Mouse (Mus musculus) adrenal gland, postnatal 4 days (tissue): ENCODE data around the gene Cdk11b. TPM values are rescaled to one million over a fixed set of nuclear protein-coding genes. Genes with fewer than 3 reads are reported as not detected.
A peak's percentile ranks its signal among the peaks of the same experiment; 100 is the strongest.
"Not testable (repeated sequence)": the region's sequence is repeated elsewhere in the genome, so short reads cannot be mapped to it uniquely, and the experiment has no call there.

Source experiments
- DNase-seq, 2 experiments: peaks; one replicate each; pipeline ENCODE4 v3.0.0; 2021 to 2022; ENCODE audit warnings: low spot score in 2 of 2, mixed read lengths in 2 of 2
- total RNA-seq, 2 experiments: library from RNA; stranded (reverse); gene quantifications; 2 replicates each; pipeline ENCODE4 v1.2.3; 2021

Gene Cdk11b
- total RNA-seq, 2 experiments from 2014 or later = 53.8 to 55.0 TPM

DNA sequence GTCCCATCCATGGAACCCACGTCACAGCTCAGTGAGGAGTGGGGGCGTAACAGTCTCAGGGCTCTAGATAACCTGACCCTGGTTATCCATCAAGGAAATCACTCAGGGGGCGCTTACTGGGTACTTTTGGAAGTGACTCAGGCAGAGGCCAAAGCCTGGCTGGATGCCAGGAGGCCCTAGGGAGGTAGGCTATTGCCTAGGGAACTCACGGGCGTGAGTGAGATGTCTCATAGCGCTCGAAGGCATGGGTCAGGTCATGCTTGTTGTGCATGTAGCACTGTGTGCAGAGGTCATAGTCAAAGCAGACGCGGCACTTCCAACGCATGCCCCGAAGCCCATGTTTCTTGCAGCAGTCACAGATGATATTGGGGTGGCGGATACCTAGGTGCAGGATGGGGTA lies 36.0 kb downstream of the Cdk11b start:
- no peak for DNase-seq

DNA sequence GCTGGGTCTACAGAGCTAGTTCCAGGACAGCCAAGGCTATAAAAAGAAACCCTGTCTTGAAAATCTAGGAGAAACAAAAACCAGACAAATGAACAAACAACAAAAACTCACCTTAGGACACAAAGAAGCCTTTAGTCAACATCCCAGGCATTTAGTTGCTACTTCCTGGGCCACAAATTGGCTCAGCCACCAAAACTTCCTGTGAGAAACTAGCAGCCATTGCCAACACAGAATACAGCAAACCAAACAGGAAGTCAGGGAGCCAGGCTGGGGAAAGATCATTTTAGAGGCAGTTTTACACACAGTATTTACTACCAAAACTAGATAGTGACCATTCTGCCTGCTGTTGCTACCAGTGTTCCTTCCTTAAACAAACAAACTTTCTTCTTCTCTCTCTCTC lies 42.2 kb downstream of the Cdk11b start:
- DNase-seq = no peak

DNA sequence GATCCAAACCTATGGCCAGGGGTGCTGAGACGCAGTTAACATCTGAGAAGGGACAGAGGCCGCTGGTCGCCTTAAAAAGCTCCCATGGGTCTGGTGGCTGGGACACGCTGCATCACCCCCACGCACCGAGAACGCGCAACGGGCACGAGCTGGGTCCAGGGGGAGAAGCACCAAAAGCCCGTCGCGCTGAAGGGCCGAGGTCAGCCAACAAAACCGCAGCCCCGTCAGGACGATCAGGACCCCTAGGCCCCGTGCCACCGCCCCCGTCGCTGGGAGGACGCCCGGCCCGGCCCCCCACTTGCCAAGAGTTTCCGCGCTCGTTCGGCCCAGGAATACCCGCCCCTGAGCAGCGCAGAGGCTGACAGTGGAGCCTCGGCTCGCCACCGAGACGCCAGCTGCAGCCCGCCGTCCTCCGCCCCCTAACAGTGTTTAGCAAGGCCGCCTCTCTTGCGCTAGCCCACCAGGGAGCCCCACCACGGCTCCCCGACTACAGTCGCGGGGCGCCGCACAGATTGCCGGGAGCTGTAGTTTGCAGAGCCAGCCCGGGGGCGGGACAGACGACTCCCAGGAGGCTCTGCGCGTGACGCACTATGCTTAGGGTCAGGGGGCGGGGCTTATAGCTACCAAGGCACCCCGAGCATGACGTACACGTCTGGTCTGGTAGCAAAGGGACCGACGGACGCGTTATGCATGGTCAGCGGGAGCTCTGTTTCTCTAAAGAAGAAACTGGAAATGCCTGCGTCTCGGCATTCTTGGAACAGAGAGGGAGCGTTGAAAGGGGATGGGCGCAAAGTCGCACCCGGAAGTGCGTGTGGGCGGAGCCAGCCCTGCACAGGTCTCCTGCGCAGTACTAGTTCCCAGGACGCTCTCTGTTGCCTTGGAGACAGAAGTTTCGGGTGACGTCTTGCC lies 44.3 kb downstream of the Cdk11b start, which contains the start of gene Mib2:
Mib2 (minus strand) TSS at position 510 of the 909 bp plus-strand sequence.
- DNase-seq = peak; percentile 75 to 95

DNA sequence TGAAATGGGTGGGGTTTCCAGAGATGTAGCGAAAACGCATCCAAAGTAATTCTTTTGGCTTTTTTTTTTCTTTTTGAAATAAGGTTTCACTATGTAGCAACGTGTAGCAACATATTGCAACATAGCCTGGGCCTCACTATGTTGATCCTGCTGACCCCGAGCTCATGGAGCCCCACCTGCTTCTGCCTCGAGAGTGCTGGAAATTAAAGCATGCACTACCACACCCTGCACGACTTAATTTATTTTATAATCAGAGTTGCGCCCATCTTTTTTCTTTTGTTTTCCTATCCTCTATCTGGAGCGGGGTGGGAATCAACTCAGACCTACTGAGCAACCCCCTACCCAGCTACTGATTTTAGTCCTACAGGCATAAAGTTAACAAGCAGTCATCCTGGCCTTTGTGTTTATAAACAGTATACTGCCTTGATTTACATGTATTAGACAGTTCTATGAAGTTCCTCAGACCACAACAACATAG lies 45.0 kb downstream of the Cdk11b start:
- DNase-seq = no peak

DNA sequence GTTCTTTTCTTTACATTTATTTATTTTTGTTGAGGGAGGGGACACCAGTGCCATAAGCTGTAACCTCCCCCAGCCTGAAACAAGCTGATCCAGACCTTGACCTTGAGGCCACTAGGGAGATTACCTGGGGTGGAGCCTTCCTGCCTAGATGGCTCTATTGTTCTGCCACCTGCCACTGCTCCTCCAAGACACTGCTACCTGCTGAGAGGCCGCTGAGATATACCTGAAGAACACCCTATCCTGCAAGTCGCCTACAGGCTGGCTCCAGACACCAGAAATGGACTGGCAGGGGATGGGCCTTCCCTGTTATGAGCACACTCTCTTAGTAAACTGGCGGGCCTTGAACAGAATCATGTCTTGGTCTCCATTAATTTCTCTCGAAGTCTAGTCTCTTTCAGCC lies 45.6 kb downstream of the Cdk11b start:
- DNase-seq = peak in 1 of 2 experiments; percentile 1

DNA sequence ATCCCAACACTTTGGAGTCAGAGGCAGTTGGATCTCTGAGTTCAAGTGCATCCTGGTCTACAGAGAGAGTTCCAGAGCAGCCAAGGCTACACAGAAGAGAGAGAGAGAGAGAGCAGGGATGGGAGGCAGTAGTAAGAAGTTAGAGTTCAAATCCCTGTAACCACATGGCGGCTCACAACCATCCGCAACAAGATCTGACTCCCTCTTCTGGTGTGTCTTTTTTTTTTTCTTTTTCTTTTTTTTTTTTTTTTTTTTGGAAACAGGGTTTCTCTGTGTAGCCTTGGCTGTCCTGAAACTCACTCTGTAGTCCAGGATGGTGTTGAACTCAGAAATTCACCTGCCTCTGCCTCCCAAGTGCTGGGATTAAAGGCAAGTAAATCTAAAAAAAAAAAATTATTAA lies 47.4 kb downstream of the Cdk11b start:
- DNase-seq = no peak

DNA sequence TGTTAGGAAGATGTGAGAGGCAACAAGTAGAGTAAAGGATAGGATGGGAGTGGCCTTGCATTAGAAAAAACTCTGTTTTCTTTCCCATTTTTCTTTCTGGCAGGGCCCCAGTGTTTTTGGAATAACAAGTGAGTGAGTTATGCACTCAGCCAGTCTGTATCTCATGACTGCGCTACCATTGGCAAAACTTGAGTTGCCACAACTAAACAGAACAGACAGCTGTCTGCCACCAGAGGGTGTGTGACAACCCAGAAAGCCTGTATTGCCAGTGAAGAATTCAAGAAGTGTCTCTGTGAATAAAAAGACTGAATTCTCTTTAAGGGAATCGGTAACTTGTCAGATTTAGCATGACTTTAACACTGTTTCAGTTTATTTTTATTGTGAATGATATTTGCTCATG lies 51.3 kb downstream of the Cdk11b start:
- peak in 1 of 2 experiments; percentile 1 for DNase-seq

DNA sequence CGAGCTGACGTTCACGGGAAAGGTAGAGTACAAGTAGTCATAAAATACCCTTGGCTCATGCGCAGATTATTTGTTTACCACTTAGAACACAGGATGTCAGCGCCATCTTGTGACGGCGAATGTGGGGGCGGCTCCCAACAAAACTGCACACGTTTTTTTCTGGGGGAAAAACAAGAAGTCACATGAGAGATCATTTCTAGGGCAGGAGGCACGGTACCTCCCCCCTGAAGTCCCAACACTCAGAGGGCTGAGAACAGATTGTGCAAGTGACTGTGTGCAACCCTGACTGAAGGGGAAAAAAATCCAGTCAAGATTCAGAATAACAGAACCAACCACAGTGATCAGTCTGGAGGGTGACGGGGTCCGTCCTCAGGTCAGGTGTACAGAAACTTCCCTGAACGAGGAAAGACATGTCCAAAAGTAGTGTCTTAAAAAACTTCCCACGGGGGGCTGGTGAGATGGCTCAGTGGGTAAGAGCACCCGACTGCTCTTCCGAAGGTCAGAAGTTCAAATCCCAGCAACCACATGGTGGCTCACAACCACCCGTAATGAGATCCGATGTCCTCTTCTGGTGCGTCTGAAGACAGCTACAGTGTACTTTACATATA lies 59.1 kb downstream of the Cdk11b start:
- DNase-seq = not testable (repeated sequence)

DNA sequence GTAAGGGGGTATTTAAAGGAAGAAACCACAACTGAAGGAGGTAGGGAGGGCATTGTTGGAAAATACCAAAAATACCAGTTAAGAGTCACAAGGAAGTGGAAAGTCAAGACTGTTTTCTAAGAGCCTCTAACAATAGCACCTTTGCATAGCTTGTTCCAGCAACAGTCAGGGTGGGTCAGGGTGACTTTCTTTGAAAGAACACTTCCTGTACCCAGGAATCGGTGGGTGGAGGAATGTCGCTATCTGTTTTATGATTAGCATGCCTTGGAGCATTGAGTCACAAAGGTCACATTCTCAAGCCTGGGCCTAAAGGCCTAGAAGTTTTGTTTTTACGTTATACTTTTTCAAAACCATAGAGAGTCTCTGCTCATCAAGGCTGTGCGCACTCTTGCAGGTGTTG lies 63.1 kb downstream of the Cdk11b start:
- DNase-seq = not testable (repeated sequence)

DNA sequence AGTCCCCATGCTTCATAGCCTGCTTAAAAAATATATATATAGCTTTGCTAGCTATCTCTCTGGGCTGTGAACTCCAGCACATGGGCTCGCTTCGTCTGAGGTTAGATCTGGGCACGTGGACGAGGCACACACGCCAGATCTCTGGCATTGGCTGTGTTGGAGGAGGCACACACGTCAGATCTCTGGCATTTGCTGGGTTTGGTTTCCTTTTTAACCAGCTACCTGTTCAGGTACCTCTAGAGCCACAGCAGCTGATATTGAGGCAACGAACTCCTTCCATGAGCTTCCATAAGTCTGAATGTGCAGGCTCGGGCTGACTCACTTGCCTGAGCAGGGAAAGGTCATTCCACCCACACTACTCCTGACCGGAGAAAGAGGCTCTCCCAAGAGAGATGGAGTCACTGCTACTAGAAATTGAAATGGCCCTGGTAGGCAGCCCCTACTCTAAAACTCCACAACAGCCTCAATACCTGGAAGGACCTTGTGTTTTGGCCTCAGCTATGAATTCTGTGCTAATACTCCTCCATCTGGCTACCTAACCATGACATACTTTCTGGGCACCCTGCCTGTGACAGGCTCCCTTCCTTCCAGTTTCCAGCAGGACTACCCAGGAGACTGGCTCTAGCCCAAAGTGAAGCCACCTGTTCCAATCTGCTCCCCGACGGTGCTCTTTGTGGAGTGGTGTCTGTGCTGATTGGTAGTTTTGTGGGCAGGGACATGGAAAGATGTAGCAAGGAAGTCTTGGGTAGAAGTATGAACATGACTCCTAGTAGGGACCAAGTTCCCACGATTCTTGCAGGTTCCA lies 66.1 kb downstream of the Cdk11b start:
- DNase-seq = no peak

DNA sequence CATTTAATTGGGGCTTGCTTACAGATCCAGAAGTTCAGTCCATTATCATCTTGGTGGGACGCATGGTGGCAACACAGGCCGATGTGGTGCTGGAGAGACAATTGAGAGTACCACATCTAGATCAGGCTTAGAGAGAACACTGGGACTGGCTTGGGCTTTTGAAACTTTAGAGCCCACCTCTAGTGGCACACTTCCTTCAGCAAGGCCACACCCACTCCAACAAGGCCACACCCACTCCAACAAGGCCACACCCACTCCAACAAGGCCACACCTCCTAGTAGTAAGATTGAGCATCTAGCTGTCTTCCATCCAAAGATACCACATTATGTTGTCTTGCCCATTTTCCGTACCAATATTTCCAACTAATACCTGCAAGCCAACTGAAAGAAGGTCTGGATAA lies 67.8 kb downstream of the Cdk11b start:
- DNase-seq = no peak

DNA sequence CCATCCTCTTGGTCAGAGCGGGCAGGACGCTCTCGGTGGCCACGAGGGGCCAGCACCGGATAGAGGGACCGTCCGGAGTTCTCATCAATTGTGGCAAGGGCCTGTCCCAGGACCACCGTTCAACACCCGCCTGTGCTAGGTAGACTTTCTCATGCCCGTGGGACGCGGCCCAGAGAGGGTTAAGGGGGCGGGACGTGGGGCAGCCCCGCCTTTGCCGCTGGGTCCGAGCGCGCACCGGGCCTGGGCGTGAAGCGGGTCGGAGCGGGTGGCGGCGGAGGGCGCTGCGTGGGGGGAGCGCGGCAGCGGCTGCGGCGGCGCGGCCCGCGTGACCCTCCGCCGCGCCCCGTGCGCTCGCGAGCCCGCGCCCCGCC lies 69.4 kb downstream of the Cdk11b start, which contains the start of gene Fndc10:
Fndc10 (plus strand) TSS at position 232 of the 371 bp plus-strand sequence.
- peak; percentile 27 to 44 for DNase-seq

DNA sequence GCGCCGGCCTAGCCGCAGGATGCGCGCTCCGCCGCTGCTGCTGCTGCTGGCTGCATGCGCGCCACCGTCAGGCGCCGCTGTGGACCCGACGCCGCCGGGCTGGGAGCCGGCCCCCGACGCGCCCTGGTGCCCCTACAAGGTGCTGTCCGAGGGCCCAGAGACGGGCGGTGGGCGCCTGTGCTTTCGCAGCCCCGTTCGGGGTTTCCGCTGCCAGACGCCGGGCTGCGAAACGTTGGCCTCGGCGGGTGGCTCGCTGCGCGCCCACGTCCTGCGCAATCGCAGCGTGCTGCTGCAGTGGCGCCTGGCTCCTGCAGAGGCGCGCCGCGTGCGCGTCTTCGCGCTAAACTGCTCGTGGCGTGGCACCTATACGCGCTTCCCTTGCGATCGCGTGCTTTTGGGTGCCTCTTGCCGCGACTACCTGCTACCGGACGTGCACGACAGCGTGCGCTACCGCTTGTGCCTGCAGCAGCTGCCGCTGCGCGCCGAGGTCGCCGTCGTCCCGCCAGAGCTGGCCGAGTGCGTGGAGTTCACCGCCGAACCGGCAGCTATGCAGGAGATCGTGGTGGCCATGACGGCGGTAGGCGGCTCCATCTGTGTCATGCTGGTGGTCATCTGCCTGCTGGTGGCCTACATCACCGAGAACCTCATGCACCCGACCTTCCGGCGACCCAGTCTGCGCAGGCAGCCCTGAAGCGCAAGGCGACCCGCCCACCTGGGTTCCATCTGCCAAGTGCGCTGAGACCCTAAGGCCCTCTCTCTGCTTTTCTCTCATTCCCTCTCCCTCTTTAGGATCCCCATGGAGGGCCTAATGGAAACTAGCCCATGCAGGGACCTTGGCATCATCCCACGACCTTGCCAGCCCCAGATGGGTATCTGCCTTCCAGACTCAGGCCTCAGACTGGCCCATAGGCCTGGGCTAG lies 70.1 kb downstream of the Cdk11b start:
- DNase-seq = peak; percentile 23 to 31

DNA sequence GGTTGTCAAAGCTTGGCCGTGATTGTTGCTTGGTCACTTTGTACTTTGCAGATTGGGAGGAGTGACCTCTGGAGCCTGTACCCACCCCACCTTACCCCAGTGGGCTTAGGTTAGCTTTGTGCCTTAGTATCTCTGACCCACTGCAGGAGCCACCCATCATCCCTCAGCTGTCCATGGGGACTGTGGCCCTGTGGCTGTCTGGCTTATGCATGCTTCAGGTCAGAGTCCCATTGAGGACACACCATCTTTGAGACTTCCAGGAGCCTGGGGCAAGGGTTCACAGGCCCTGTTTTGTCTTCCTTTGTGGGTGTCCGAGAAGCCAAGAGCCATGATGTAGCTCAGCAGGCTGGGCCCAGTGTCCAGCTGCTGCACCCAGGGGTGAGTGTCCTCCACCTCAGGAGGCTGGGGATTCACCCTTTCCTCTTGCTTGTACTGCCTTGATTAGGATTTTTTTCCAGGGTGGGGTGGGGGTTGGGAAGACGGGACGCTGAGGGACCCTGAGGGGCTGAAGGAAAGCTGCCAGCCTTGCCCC lies 70.9 kb downstream of the Cdk11b start:
- no peak for DNase-seq

DNA sequence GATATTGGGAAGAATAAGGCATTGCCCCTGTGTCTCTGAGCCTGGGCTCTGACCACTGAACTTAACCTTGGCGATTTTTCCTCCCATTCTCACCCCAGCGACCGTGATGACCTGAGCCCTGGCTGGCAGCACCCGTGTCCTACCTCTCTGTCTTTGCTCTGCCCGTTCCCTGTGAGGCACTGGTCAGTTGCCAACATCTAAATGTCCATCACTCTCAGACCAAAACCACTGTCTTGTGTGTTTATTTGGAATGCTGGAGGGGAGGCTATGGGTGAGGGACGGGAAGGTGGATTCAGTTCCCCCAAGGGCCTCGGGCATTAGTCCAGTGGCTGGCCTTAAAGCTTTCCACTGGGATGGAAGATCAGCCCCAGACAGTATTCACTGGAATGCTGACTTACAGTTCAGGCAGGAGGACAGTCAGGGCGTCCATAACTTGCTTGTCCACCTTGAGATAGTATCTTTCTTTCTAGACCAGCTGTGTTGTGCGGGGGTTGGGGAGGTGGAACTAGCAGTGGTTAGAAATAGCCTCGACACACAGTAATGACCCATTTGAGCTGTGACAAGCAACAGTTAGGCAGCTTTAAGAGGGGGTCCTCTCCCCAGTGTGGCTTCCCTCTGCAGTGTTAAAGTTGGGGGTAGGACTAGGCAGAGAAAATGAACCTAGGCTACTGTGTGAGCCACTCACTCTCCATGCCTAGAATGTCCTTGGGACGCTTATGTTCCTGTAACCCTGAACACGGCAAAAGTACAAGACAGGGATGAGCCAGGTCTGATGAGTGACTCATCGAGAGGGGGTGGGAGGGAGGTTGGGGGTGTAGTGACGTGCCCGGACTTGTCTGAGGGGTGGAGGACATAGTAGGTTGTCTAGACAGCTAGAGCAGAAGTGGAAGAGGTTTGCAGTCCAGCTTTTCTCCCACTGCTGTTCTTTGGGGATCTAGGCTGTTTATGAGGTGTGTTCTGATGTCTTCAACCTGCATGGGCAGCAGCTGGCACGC lies 71.9 kb downstream of the Cdk11b start:
- peak in 1 of 2 experiments; percentile 24 for DNase-seq
